Mouse (Mus musculus): ENCODE data around the gene Myo16.

DNA sequence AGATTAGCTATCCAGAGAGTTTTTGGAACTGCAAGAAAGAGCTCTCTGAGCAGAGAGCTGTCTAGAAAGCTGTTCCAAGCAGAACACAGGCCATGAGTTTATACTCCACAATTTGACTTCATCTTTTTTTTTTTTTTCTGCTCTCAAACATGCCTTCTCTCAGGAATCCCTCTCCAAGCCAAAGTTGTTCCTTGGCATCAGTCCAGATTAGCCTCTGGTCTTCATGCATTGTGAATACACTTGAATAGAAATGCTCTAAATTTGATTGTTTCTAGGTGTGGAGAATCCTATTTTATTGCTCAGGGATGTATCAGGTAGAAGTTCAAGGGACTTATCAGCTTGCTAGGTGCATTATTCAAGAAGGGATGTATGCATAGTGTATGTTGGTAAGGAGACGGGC lies 151.0 kb downstream of the Myo16 start:
- TF ChIP-seq POLR2A (IDR thresholded peaks at IDR 0.05; ENCODE audit: low read depth, low read length) (no peak), CTCF (IDR thresholded peaks at IDR 0.05; ENCODE audit: extremely low read depth, insufficient read length, insufficient replicate concordance, low read depth, low read length) (no peak)

Measured in small intestine, adult 2 months (tissue).